ENCODE assay signal across 8 mouse cellular contexts in genomic region chr13:40916321-40917160, GRCm38 (mm10). TPM values are rescaled to one million over a fixed set of nuclear protein-coding genes. Genes with fewer than 3 reads are reported as not detected.
A peak's percentile ranks its signal among the peaks of the same experiment; 100 is the strongest.
DNase-seq lines count a peak whose midpoint lies in the region; ATAC-seq and TF ChIP-seq lines count a peak whose summit lies in the region.

No protein-coding gene starts in this region.

- peak overlapping the region; percentile 49 for H3K4me3 ChIP-seq in embryonic facial prominence, embryonic 13.5 days
- peak overlapping the region; percentile 39 for H3K4me3 ChIP-seq in limb, embryonic 14.5 days (replicated peaks; ENCODE audit: low read length)
- H3K4me3 ChIP-seq in neural tube, embryonic 14.5 days (ENCODE audit: low read depth, low read length), result peak overlapping the region; percentile 38

- H3K27me3 ChIP-seq in embryonic facial prominence, embryonic 13.5 days, result peaks cover 32% of the 10 kb centered on the region
- H3K27me3 ChIP-seq in limb, embryonic 14.5 days (ENCODE audit: control insufficient read depth, insufficient read depth, low read length), result 0 out of 2 replicates have a peak, but pooled peaks cover 10% of the 10 kb centered on the region
- no peaks in the 10 kb centered on the region; the same call in 1 of the 2 replicates for H3K27me3 ChIP-seq in neural tube, embryonic 14.5 days (ENCODE audit: control insufficient read depth, insufficient read depth, low read length)

- H3K4me1 ChIP-seq in embryonic facial prominence, embryonic 13.5 days, result peaks cover 23% of the 10 kb centered on the region
- H3K4me1 ChIP-seq in limb, embryonic 14.5 days (ENCODE audit: control insufficient read depth, insufficient read depth, low read length), result peaks cover 14% of the 10 kb centered on the region
- H3K4me1 ChIP-seq in neural tube, embryonic 14.5 days (ENCODE audit: control insufficient read depth, insufficient read depth, low read length), result peaks cover 7% of the 10 kb centered on the region; the same call in 1 of the 2 replicates

- H3K27ac ChIP-seq in embryonic facial prominence, embryonic 13.5 days, result peak overlapping the region; percentile 8; the same call in 1 of the 2 replicates
- no peak overlapping the region for H3K27ac ChIP-seq in limb, embryonic 14.5 days (replicated peaks; ENCODE audit: low read depth, low read length)
- H3K27ac ChIP-seq in neural tube, embryonic 14.5 days (ENCODE audit: low read depth, low read length), result no peak overlapping the region

- H3K9me3 ChIP-seq in embryonic facial prominence, embryonic 13.5 days, result no peaks in the 10 kb centered on the region
- H3K9me3 ChIP-seq in limb, embryonic 14.5 days (ENCODE audit: control insufficient read depth, low read length), result no peaks in the 10 kb centered on the region
- no peaks in the 10 kb centered on the region for H3K9me3 ChIP-seq in neural tube, embryonic 14.5 days (ENCODE audit: control insufficient read depth, low read length)

- peak overlapping the region; percentile 93 for H3K4me2 ChIP-seq in embryonic facial prominence, embryonic 13.5 days
- H3K4me2 ChIP-seq in limb, embryonic 14.5 days (replicated peaks; ENCODE audit: low read depth, low read length, severe bottlenecking), result peak overlapping the region; percentile 74
- H3K4me2 ChIP-seq in neural tube, embryonic 14.5 days (ENCODE audit: low read depth, low read length), result peak overlapping the region; percentile 67

- 0 out of 2 replicates have a peak, but pooled peaks have one; percentile 48 for ATAC-seq in embryonic facial prominence, embryonic 13.5 days (ENCODE audit: insufficient number of reproducible peaks, insufficient read depth, low FRiP score, low TSS enrichment, low read depth)
- ATAC-seq in limb, embryonic 14.5 days (ENCODE audit: low FRiP score, low read depth), result no peak
- no peak; the same call in 1 of the 2 replicates for ATAC-seq in neural tube, embryonic 14.5 days (ENCODE audit: low read depth)
- ATAC-seq in frontal cortex, adult (ENCODE audit: low TSS enrichment), result no peak

- DNase-seq in left cerebral cortex, postnatal 4 days, result peak; percentile 3
- no peak for DNase-seq in left cerebral cortex, adult 9 months (ENCODE audit: low spot score in 2 of 2)
- no peak for DNase-seq in limb, embryonic 14.5 days (ENCODE audit: low spot score)
- DNase-seq in c-Kit-positive CD71-positive TER-119-positive erythroid progenitor cells, embryonic 14.5 days (ENCODE audit: low spot score), result no peak
- no peak for DNase-seq in gastrocnemius, adult 18-20 months (ENCODE audit: low spot score)

- H3K9ac ChIP-seq in embryonic facial prominence, embryonic 13.5 days, result peak overlapping the region; percentile 71; the same call in 1 of the 2 replicates
- no peak overlapping the region for H3K9ac ChIP-seq in limb, embryonic 14.5 days (ENCODE audit: low read depth, low read length, severe bottlenecking)
- no peak overlapping the region for H3K9ac ChIP-seq in neural tube, embryonic 14.5 days (replicated peaks; ENCODE audit: low read depth, low read length)

- no peak for TF ChIP-seq POLR2A in limb, embryonic 14.5 days (IDR thresholded peaks at IDR 0.05; ENCODE audit: borderline replicate concordance, extremely low read depth, insufficient read depth, insufficient read length)

- intact Hi-C loops in left cerebral cortex, postnatal 4 days (cut with DNase I), result no loop called here

- H3K36me3 ChIP-seq in embryonic facial prominence, embryonic 13.5 days, result no peaks in the 10 kb centered on the region
- no peaks in the 10 kb centered on the region for H3K36me3 ChIP-seq in limb, embryonic 14.5 days (ENCODE audit: control insufficient read depth, insufficient read depth, low read length)
- no peaks in the 10 kb centered on the region for H3K36me3 ChIP-seq in neural tube, embryonic 14.5 days (ENCODE audit: control insufficient read depth, insufficient read depth, low read length)

- 6% methylated on average over 21 of the region's 21 CpGs for WGBS in embryonic facial prominence, embryonic 13.5 days
- 5% methylated on average over 21 of the region's 21 CpGs for WGBS in limb, embryonic 14.5 days
- WGBS in neural tube, embryonic 14.5 days, result 7% methylated on average over 21 of the region's 21 CpGs

RNA-seq across cellular contexts. Expression of gene Gcnt2, which starts 57.0 kb away (rescaled TPM):
- 10 to 100 TPM; 10.7 to 11.7 TPM for total RNA-seq in left cerebral cortex, postnatal 4 days (2021)
- 2.7 and 3.7 TPM in 2 replicates for polyA plus RNA-seq in embryonic facial prominence, embryonic 13.5 days (2015; fragmentation: Nextera tagmentation; extraction: Ambion mirVana)
- polyA plus RNA-seq in limb, embryonic 14.5 days (2012; rRNA removed), result 1.6 and 1.7 TPM in 2 replicates
- 2.5 TPM in 2 replicates for polyA plus RNA-seq in limb, embryonic 14.5 days (2014; fragmentation: Nextera tagmentation; extraction: Ambion mirVana)
- polyA plus RNA-seq in neural tube, embryonic 14.5 days (2014; fragmentation: Nextera tagmentation; extraction: Ambion mirVana), result 6.1 and 7.9 TPM in 2 replicates
- 10 to 100 TPM in 1 of 2 experiments, 1 to 10 TPM in 1; 9.5 to 19.4 TPM for total RNA-seq in gastrocnemius, adult 18-20 months (2021)
